Mouse (Mus musculus) olfactory bulb, adult 2 months (tissue): ENCODE data around the gene Tmem115. TPM values are rescaled to one million over a fixed set of nuclear protein-coding genes. Genes with fewer than 3 reads are reported as not detected.

Experiments
- H3K27ac ChIP-seq: fragments of 200-500 bp; 2 replicates; pipeline ENCODE4 v1.5.1; 2012; ENCODE audit warnings: low read depth, low read length; ENCODE audit not compliant: insufficient read depth
- H3K4me1 ChIP-seq: fragments of 200-500 bp; 2 replicates; pipeline ENCODE4 v1.6.1; 2012; ENCODE audit warnings: low read length; ENCODE audit not compliant: control insufficient read depth, insufficient read depth
- H3K4me3 ChIP-seq: fragments of 200-500 bp; 2 replicates; pipeline ENCODE4 v1.5.1; 2012; ENCODE audit warnings: mild to moderate bottlenecking, low read depth, low read length, moderate library complexity; ENCODE audit not compliant: insufficient read depth
- CTCF ChIP-seq: fragments of 200-500 bp; IDR thresholded peaks from 2 replicates; pipeline ENCODE4 v1.5.1; 2012; ENCODE audit warnings: low read depth, mild to moderate bottlenecking, low read length, moderate library complexity; ENCODE audit not compliant: insufficient read depth
- POLR2A ChIP-seq: fragments of 200-500 bp; IDR thresholded peaks from 2 replicates; pipeline ENCODE4 v1.6.1; 2012; ENCODE audit warnings: mild to moderate bottlenecking, low read depth, low read length, moderate library complexity; ENCODE audit not compliant: insufficient read depth
- WGBS: fragments of 180-500 bp; shearing (Covaris S2); methylation state at CpG from one replicate; pipeline ENCODE4 v1.1.7; 2018; 5-methylcytosine and 5-hydroxymethylcytosine counted together
- polyA plus RNA-seq: library from polyadenylated mRNA; stranded (reverse); fragments of >200 nt; gene quantifications from 2 replicates; pipeline ENCODE4 v1.2.4, GENCODE M21; 2012; ENCODE audit warnings: low replicate concordance; ENCODE audit not compliant: missing spikeins, insufficient read depth, insufficient read length

Gene Tmem115
- polyA plus RNA-seq, 1 experiment = not detected

DNA sequence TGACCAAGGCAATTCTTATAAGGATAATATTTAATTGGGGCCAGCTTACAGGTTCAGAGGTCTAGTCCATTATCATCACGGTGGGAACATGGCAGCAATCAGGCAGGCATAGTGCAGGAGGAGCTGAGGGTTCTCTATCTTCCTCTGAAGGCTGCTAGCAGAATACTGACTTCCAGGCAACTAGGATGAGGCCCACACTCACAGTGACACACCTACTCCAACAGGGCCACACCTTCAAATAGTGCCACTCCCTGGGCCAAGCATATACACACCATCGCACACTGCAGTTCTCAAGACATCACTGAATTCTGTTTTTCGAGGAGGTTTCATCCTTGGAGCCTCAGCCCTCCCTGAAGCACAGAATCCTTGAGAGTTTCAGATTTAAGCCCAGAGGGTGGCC is 37.4 kb upstream of the Tmem115 start:
- WGBS = 94% methylated on average over 3 of the region's 3 CpGs
- no peak for TF ChIP-seq CTCF
- no peak for TF ChIP-seq POLR2A
- H3K4me1 ChIP-seq = no peaks in the 10 kb centered on the region
- H3K27ac ChIP-seq = no peak overlapping the region
- no peak overlapping the region for H3K4me3 ChIP-seq

DNA sequence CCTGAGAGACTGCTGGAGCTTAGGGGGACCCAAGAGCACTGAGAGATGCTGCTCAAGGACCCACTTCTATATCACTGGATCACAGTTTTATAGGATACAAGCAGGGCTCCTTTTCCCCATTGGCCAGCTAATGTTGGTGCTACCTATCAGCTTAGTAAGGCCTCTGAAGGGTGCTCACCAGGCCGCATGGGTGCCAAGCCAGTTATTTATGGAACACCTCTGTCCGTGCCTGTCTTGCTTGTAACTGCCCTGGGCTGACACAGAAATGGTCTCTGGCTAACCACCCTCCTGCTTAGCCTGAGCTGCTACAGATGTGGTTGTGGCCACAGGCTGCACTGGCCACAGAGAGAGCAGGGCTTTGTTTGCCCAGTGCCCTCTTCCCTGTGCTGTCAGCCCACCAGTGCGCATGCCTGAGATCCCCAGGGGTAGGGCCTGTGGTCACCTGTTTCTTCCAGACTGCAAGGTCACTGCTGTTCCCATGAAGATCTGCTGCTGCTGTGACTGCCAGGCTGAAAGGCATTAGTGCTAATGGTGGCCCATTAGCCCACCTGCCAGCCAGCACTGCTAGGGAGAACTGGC is 32.9 kb upstream of the Tmem115 start:
- WGBS = 92% methylated on average over 3 of the region's 3 CpGs
- TF ChIP-seq CTCF = no peak
- TF ChIP-seq POLR2A = no peak
- H3K4me1 ChIP-seq = peaks cover 23% of the 10 kb centered on the region
- H3K4me3 ChIP-seq = no peak overlapping the region
- H3K27ac ChIP-seq = no peak overlapping the region

DNA sequence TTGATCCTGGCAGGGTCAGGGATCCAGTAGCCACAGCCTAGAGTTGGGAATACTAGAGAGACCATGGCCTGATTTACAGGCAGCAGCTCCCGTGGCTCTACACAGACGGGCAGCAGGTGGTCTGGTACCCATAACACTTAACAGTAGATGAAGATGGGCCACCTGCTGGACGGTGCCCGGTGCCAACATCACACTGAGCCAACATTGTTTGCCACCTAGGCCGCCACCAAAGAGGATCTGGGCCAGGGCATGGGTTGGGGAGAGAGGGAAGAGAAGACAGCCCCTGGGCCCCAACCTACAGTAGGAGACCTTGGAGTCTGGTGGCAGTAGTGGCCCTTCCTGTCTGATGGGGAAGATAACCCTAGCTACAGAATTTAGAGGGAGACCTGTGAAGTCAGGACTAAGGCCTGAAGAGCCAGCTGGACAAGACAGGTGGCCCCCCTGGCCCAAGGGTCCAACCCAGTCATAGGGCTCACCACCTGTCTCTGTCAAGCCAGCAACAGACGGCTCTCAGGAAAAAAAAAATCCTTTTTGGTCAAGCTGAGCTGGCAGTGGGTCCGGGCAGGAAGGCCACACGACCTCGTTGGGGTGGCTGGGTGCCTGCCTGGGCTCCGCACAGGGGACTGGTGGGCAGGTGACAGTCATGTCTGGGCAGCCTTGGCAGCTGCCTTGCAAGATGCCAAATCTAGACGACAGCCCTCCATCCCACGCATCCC is 31.5 kb upstream of the Tmem115 start:
- Histone ChIP-seq H3K27ac (no peak overlapping the region), H3K4me1 (peaks cover 37% of the 10 kb centered on the region), H3K4me3 (no peak overlapping the region)
- no peak for TF ChIP-seq CTCF
- no peak for TF ChIP-seq POLR2A
- 81% methylated on average over 12 of the region's 12 CpGs for WGBS

DNA sequence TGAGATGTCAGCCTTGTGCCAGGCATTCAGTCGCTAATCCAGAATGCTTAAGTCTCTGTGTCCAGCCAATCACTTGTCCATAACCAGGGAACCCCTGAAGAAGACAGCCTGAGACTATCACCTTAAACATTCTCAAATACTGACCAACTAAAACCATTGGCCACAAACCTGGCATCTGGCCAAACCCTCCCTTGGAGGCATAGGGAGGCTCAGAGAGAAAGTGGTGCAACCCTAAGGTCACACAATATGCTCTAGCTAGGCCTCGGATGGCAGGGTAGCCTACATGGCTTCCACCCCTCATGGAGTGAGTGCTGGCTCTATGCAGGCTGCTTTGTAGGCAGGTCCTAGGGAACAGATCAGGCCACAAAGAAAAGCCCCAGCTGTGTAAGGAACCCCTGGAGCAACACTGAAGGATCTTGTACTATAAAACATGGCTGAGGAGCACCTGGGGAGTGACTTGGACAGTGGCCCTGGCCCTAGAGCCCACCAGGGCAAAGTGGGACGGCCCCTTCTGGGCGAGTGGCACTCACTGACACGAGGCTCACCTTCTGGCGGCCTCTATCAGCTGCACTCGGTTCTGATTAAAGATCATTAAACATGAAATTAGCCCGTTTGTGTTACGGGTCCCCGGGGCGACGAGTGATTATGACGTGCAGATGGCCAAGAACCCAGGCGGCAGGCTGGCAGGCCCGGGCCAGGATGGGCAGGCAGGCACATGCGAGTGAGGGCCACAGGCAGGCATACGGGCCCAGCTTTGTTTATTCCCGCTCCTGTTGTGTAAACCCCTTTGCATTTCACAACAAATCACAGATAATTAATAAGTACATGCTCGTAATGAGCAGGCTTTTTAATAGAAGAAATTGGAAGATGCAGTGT is 28.8 kb upstream of the Tmem115 start:
- 29% methylated on average over 19 of the region's 19 CpGs for WGBS
- no peak overlapping the region for H3K4me3 ChIP-seq
- TF ChIP-seq CTCF (no peak), POLR2A (no peak)
- H3K4me1 ChIP-seq = peaks cover 56% of the 10 kb centered on the region
- H3K27ac ChIP-seq = no peak overlapping the region

DNA sequence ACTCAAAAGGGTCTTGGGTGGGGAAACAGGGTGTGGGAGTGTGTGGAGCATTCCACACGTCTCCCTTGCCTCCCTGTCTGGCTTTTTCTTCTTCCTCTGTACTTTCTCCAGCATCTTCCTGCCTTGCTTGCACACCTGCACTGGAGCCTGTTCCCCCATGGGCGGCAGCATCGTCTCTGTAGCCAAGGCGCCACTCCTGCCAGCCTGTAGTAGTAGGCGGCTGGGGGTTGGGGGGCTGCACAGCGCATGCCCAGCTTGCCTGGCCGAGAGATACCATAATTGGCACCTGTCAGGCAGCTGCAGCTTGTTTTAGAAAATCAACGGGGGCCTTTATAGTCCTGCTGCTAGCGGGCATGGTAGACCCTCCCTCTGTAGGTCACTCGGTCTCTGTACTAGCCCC is 25.5 kb upstream of the Tmem115 start:
- peaks cover 65% of the 10 kb centered on the region for H3K4me1 ChIP-seq
- H3K4me3 ChIP-seq = no peak overlapping the region
- no peak overlapping the region for H3K27ac ChIP-seq

DNA sequence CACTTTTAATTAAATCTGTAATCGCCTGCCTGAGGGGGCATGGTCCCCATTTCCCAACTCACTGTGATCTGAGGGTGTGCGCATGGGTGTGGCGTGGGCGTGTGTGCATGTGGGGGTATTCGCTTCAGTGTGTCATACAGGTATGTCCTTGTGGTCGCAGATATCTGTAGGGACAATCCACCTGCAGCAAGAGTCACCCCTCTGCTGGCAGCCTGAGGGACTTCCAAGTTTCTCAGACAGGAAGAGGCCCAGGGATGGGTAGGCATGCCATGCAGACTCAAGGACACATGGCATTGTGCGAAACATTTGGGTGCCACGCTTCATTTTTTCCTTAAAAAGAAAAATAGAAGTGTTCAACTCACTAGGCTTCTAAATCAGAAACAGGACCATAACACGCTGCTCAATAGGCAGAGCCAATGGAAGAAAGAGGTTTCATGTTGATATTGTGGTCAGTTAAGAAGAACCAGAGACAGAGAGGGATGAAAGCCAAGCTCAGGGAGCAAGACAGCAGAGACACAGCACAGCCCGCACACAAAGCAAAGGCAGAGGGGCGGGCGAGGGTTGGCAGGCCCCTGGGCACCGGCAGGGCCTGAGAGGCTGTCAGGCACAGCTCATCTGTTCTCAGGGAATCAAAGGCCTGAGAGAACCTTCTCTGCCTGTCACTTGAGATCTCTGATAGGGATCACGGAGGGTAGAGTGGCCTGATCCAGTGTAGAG is 23.2 kb upstream of the Tmem115 start:
- peaks cover 45% of the 10 kb centered on the region for H3K4me1 ChIP-seq
- WGBS = 92% methylated on average over 14 of the region's 14 CpGs
- no peak overlapping the region for H3K27ac ChIP-seq
- H3K4me3 ChIP-seq = no peak overlapping the region
- TF ChIP-seq CTCF = no peak
- no peak for TF ChIP-seq POLR2A

More for the DNA sequence above, 25.5 kb upstream of the Tmem115 start:
- WGBS = 18% methylated on average over 10 of the region's 10 CpGs
- TF ChIP-seq POLR2A (no peak), CTCF (0 out of 2 replicates have a peak, but pooled peaks have one; percentile 10)

DNA sequence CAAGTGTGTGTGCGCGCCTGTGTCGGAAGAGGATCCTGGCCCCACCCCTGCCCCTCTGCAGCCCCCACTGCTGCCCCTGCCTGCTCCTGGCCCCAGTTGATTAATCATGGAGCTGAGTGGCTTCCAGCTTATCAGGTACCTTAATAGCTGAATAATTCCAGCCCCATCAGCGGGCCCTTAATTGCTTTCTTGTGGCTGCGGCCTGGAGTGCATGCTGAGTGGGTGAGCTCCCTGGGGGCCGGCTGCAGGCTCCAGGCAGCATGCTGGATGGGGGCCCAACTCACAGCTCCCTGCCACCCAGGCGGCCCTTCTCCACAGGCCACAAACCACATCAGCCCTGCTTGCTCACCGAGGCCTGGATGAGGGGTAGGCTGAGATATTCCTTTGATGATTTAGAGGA is 22.3 kb upstream of the Tmem115 start:
- H3K4me3 ChIP-seq = no peak overlapping the region
- peaks cover 37% of the 10 kb centered on the region for H3K4me1 ChIP-seq
- 79% methylated on average over 8 of the region's 8 CpGs for WGBS
- no peak for TF ChIP-seq CTCF
- no peak overlapping the region for H3K27ac ChIP-seq

DNA sequence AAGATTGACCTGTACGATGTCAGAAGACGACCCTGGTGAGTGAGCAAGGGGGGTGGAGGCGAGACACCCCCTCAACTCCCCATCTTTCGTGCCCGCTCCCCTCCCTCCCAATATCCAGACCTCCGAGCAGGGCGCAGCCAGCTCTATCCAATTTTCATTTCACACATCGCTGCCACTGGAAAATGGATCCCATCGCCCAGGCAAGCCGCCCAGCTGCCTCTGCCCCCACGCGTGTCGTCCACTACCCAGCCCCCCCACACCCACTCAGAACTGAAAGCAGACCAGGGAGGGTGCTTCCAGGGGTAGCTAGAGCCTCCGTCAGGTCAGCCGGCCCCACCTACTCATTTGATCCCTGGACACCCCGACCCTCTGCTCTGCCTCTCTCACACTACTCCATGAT is 21.4 kb upstream of the Tmem115 start:
- H3K4me3 ChIP-seq = no peak overlapping the region
- WGBS = 46% methylated on average over 16 of the region's 16 CpGs
- TF ChIP-seq CTCF = no peak
- TF ChIP-seq POLR2A = no peak
- H3K27ac ChIP-seq = no peak overlapping the region
- H3K4me1 ChIP-seq = peaks cover 28% of the 10 kb centered on the region
